Mouse (Mus musculus) heart, postnatal 0 days (tissue): ENCODE measurements at regions not wholly inside any gene's neighbourhood (a gene's known extent, or its start where the extent isn't known, plus 50 kb on each side); places are given as distances from the start of the nearest gene placed in this dataset.

ENCODE experiments used
- ATAC-seq: fragments of 200-750 bp; cut with Nextera tagmentation; 2 replicates; pipeline ENCODE4 v1.8.0; 2017; ENCODE audit warnings: low read depth, moderate number of reproducible peaks, moderate library complexity; ENCODE audit not compliant: insufficient read depth
- DNase-seq: peaks from one replicate; pipeline ENCODE4 v3.0.0-alpha.2; 2016; ENCODE audit warnings: low spot score
- H3K27ac ChIP-seq: fragments of 300-500 bp; sonication (generic); 2 replicates; pipeline ENCODE4 v1.5.1; 2014; ENCODE audit warnings: low read depth, mild to moderate bottlenecking
- H3K27me3 ChIP-seq: fragments of 300-500 bp; sonication (generic); 2 replicates; pipeline ENCODE4 v1.6.1; 2014; ENCODE audit warnings: low read length, mixed read lengths; ENCODE audit not compliant: control insufficient read depth, insufficient read depth
- H3K36me3 ChIP-seq: fragments of 300-500 bp; sonication (generic); replicated peaks from 2 replicates; pipeline ENCODE4 v1.6.1; 2014; ENCODE audit warnings: low read length, mixed read lengths; ENCODE audit not compliant: control insufficient read depth, insufficient read depth
- H3K4me1 ChIP-seq: fragments of 300-500 bp; sonication (generic); 2 replicates; pipeline ENCODE4 v1.6.1; 2014; ENCODE audit warnings: antibody characterized with exemption; ENCODE audit not compliant: control insufficient read depth, insufficient read depth
- H3K4me2 ChIP-seq: fragments of 300-500 bp; sonication (generic); 2 replicates; pipeline ENCODE4 v1.6.1; 2014; ENCODE audit warnings: low read depth, mild to moderate bottlenecking, low read length, moderate library complexity
- H3K4me3 ChIP-seq: fragments of 300-500 bp; sonication (generic); 2 replicates; pipeline ENCODE4 v1.5.1; 2014; ENCODE audit warnings: low read depth, low read length
- H3K9ac ChIP-seq: fragments of 300-500 bp; sonication (generic); replicated peaks from 2 replicates; pipeline ENCODE4 v1.6.1; 2014; ENCODE audit warnings: low read depth, low read length, mixed read lengths
- H3K9me3 ChIP-seq: fragments of 300-500 bp; sonication (generic); replicated peaks from 2 replicates; pipeline ENCODE4 v1.6.1; 2016; ENCODE audit warnings: low read length; ENCODE audit not compliant: control insufficient read depth
- CTCF ChIP-seq: IDR thresholded peaks from 2 replicates; pipeline ENCODE4 v1.5.1; 2016; ENCODE audit warnings: antibody characterized with exemption, control low read depth, low read depth
- EP300 ChIP-seq: IDR thresholded peaks from 2 replicates; pipeline ENCODE4 v1.6.1; 2016; ENCODE audit warnings: antibody characterized with exemption, low read depth
- WGBS: fragments of 180-500 bp; shearing (Covaris S2); extraction: QIAGEN DNeasy Blood & Tissue Kit; methylation state at CpG from one replicate; pipeline ENCODE4 v1.1.7; 2014; 5-methylcytosine and 5-hydroxymethylcytosine counted together

DNA sequence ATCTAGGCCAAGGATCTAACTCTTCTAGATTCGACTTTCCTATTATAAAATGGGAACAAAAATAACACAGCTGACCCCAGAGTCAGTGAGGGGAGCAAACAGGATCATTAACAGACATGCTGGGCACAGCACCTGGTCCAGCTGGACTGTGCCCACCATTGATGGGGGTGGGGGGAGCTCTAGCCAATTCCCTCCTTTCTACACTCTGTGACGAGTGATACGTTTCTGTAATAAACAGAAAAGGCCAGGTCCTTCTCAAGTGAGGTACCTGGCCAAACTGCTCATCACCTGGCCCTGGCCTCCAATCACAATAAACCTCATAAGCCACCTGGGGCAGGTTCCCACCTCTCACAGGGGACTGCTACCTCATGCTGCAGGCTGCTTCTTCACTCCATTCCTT is 76.9 kb downstream of the Ubiad1 start:
- H3K4me3 ChIP-seq, result no peak overlapping the region
- no peak overlapping the region for H3K4me2 ChIP-seq
- H3K36me3 ChIP-seq, result no peaks in the 10 kb centered on the region
- WGBS, result 76% methylated on average over 3 of the region's 3 CpGs
- TF ChIP-seq CTCF (no peak), EP300 (no peak)
- no peak for ATAC-seq
- H3K9me3 ChIP-seq, result peaks cover 4% of the 10 kb centered on the region; the same call in 1 of the 2 replicates
- H3K9ac ChIP-seq, result no peak overlapping the region
- no peaks in the 10 kb centered on the region for H3K27me3 ChIP-seq
- DNase-seq, result no peak
- H3K27ac ChIP-seq, result no peak overlapping the region
- no peaks in the 10 kb centered on the region for H3K4me1 ChIP-seq

DNA sequence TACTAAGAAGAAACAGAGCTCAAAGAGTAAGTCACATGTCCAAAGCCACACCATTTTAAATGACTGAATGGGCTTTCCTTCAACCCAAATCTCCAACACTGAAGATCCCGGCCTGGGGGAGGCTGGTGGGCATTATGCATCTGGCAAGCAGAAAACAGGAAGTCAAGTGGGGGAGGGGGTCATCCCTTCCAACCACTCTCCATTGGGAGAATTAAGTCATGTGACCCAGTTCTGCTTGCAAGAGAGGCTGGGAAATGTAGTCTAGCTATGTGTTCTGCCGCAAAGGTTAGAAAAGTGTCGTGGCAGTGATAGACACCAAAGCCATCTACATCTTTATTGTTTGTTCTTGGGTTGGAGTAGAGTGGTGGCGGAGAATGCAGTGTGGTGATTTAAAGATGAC is 78.0 kb upstream of the Disp3 start:
- Histone ChIP-seq H3K4me2 (no peak overlapping the region), H3K9ac (no peak overlapping the region), H3K27ac (no peak overlapping the region), H3K9me3 (peaks cover 4% of the 10 kb centered on the region; the same call in 1 of the 2 replicates), H3K36me3 (no peaks in the 10 kb centered on the region), H3K27me3 (no peaks in the 10 kb centered on the region), H3K4me1 (no peaks in the 10 kb centered on the region), H3K4me3 (no peak overlapping the region)
- TF ChIP-seq CTCF, result no peak
- no peak for TF ChIP-seq EP300
- ATAC-seq, result no peak
- no peak for DNase-seq
- WGBS, result 44% methylated on average over 4 of the region's 4 CpGs

DNA sequence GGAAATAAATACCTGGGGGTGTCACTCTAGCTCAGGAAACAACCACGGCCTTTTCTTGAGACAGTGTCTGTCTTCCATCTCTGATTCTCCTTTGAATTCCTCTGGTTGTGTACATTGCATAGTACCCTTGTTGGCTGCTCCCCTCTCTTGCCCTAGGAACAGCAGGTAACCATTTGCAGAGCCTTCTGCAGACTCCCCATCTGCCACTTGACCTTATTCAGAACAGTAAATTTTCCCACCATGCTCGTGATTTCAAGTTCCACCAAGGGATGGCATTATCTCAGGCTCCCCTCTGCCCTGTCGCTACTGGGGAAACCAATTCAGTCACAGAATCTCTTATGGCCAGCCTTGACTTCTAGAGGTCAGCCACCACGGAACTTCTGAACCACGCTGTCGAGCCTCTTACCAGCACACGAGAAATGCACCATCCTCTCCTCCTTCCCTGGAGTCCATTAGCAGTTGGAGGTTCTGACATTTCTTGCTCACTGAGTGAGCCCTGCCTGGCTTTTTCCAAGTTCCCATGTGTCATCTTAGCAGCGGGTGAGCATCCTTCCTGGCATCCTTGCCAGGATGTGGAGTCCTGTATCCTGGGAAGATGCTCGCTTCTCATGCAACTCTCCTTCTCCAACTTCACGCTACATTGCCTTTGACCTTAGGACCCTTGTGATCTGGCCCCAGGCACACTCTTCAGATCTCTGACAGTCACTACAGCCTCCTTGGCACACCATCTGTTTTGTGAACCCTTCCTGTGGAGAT is 75.8 kb upstream of the Disp3 start:
- Histone ChIP-seq H3K27me3 (no peaks in the 10 kb centered on the region), H3K9me3 (no peaks in the 10 kb centered on the region), H3K4me1 (no peaks in the 10 kb centered on the region), H3K4me2 (no peak overlapping the region), H3K4me3 (no peak overlapping the region), H3K27ac (no peak overlapping the region), H3K9ac (no peak overlapping the region), H3K36me3 (no peaks in the 10 kb centered on the region)
- no peak for DNase-seq
- WGBS, result 78% methylated on average over 10 of the region's 10 CpGs
- no peak for ATAC-seq
- no peak for TF ChIP-seq CTCF
- TF ChIP-seq EP300, result no peak

DNA sequence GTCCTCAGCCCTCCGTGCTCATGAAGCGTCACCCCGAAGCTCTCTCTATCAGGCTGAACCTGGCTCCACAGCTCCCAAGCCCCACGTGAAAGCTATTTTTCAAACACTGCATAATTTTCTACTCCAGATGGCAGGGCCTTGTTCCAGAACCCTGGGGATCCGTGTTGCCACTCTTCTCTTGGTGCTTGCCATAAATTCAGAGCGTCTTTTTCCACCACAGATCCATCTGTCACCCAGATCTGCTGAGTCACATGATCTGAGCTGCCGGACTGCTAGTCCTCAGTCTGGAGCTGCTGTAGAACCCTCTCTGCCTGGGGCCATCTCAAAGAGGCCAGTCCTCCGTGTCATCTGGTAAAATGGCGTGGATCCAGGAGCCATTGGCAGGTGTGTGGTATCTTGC is 73.2 kb upstream of the Disp3 start:
- no peaks in the 10 kb centered on the region for H3K36me3 ChIP-seq
- ATAC-seq, result no peak
- no peak overlapping the region for H3K27ac ChIP-seq

DNA sequence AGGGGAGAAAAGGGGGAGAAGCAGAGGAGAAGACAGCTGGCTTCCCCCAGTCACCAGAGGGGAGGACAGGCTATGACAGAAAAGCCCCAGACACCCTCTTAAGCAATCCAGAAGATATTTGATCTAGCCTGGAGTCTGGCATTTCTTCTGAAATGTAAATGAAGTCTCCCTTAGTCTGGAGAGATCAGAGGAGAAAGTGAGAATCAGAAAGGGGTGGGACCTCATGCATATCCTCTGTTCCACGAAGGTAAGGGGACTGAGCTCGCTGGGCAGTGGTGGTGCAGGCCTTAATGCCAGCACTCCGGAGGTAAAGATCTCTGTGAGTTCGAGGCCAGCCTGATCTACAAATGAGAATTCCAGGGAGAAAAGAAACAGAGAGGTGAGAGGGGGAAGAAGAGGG is 70.6 kb upstream of the Disp3 start:
- no peaks in the 10 kb centered on the region for H3K27me3 ChIP-seq
- H3K4me3 ChIP-seq, result no peak overlapping the region
- H3K9me3 ChIP-seq, result 0 out of 2 replicates have a peak, but pooled peaks cover under 1% of the 10 kb centered on the region
- TF ChIP-seq EP300 (no peak), CTCF (no peak)
- WGBS, result 35% methylated on average over 4 of the region's 4 CpGs
- DNase-seq, result no peak
- no peak overlapping the region for H3K4me2 ChIP-seq
- H3K27ac ChIP-seq, result no peak overlapping the region
- no peaks in the 10 kb centered on the region for H3K4me1 ChIP-seq
- H3K36me3 ChIP-seq, result no peaks in the 10 kb centered on the region
- H3K9ac ChIP-seq, result no peak overlapping the region
- ATAC-seq, result no peak

More for the DNA sequence above, 73.2 kb upstream of the Disp3 start:
- Histone ChIP-seq H3K9ac (no peak overlapping the region), H3K4me1 (no peaks in the 10 kb centered on the region), H3K4me2 (no peak overlapping the region), H3K9me3 (no peaks in the 10 kb centered on the region), H3K27me3 (no peaks in the 10 kb centered on the region), H3K4me3 (no peak overlapping the region)
- no peak for DNase-seq
- WGBS, result 70% methylated on average over 9 of the region's 9 CpGs
- TF ChIP-seq CTCF (no peak), EP300 (no peak)

DNA sequence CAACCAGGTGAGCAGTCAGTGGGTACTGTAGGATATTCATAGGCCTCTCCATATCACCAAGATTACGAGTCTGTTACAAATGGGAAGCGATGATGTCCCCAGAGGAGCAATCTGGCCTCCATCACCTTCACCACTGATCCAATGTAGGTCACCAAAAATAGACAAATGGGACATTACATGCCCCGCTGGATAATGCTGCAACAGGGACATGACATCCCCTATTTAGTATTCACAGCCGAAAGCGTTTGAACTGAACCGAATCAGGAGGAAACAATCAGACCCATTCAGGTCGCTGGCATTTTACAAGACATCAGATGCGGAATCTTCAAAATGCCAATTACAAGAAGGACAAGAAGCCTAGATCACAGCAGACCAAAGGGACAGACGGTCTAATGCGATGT is 69.5 kb upstream of the Disp3 start:
- DNase-seq (no peak), ATAC-seq (no peak)
- whole genome bisulfite sequencing, result 72% methylated on average over 10 of the region's 10 CpGs
- H3K4me3 ChIP-seq, result no peak overlapping the region
- H3K4me1 ChIP-seq, result no peaks in the 10 kb centered on the region
- no peaks in the 10 kb centered on the region for H3K27me3 ChIP-seq
- H3K9me3 ChIP-seq, result 0 out of 2 replicates have a peak, but pooled peaks cover 8% of the 10 kb centered on the region
- no peak overlapping the region for H3K4me2 ChIP-seq
- no peak overlapping the region for H3K9ac ChIP-seq
- TF ChIP-seq CTCF (no peak), EP300 (no peak)
- H3K27ac ChIP-seq, result no peak overlapping the region
- H3K36me3 ChIP-seq, result no peaks in the 10 kb centered on the region
